Mouse (Mus musculus): ENCODE data around the gene 1190005I06Rik. TPM values are rescaled to one million over a fixed set of nuclear protein-coding genes. Genes with fewer than 3 reads are reported as not detected.

The 1190005I06Rik gene
- polyA plus RNA-seq, 1 experiment, result 0.69 TPM

DNA sequence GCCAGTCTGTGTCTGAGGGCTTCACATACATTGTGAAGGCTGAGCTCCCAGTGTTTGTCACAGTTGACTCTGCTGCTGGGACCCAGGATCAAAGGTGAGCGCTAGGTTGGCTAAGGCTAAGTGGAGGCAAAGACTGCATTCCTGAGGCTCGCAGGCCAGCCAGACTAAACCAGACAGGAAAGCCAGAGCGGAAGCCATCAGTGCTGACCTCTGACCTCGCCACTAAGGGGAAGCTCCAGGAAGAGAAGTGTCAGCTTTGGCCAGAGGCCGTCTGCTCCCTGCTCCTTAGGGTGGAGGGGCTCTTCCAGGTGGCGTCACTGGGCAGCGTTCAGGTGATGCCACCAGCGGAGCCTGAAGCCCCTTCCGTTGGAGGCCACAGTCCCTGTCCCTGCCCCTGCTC is 71.6 kb downstream of the 1190005I06Rik start:
- no peak for TF ChIP-seq GATA1 (IDR thresholded peaks at IDR 0.05; ENCODE audit: low read length)

DNA sequence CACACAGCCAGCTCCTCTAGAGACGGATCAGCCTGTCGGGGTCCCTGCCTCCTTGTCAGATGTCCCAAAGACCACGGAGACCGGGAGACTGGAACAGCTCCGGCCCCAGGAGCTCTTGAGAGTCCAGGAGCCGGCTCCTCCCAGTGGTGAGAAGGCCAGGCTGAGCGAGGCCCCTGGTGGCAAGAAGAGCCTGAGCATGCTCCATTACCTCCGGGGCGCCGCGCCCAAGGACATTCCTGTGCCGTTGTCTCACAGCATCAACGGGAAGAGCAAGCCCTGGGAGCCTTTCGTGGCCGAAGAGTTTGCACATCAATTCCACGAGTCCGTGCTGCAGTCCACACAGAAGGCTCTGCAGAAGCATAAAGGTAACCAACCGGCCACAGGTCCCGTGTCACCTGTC is 72.5 kb downstream of the 1190005I06Rik start:
- TF ChIP-seq GATA1 (IDR thresholded peaks at IDR 0.05; ENCODE audit: low read length), result no peak

DNA sequence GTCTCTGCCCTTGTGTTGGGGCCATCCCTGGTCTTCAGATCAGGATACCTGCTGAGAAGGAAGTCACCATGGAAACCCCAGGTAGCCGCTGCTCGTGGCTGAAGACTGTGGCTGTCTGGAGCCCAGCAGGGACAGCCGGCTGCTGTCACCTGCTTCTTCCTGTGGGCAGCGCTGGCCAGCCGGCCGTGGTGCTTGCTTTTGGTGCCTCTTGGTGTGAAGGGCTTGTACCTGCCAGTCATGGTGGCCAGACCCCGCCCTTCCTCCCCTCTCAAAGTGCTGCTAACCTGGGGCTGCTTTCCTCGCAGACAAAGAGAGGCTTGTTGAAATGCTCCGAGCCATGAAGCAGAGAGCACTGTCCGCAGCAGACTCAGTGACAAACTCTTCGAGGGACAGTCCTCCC is 73.6 kb downstream of the 1190005I06Rik start:
- no peak for TF ChIP-seq GATA1 (IDR thresholded peaks at IDR 0.05; ENCODE audit: low read length)

DNA sequence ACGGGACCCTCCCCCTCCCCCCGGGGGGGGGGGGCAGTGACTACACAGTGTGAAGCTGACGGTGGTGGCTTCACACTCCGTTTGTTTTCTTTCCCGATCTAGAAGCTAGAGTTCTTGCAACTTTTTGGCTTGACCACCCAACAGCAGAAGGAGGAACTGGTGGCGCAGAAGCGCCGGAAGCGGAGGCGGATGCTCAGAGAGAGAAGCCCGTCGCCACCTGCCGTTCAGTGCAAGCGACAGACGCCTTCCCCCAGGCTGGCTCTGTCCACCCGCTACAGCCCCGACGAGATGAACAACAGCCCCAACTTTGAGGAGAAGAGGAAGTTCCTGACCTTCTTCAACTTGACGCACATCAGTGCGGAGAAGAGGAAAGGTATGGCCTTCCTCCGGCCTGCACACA is 74.9 kb downstream of the 1190005I06Rik start:
- no peak for TF ChIP-seq GATA1 (IDR thresholded peaks at IDR 0.05; ENCODE audit: low read length)

DNA sequence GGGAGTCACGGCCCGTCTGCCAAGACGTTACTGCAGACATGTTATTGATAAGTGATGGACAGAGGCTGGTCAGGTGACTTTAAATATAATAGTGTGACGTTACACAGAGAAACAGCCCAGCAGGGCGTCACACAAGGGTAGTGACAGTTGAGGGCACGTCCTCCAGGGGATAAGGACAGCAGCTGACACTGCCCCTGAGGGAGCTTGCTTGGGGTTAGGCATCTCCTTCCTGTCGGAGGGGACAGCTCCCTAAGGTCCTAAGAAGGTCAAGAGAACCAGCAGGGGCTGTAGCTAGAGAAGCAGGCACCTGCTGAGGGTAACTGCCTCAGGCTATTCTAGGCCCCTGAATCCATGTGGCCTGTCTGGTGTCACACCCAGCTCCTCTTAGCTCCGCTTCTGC is 75.9 kb downstream of the 1190005I06Rik start:
- TF ChIP-seq GATA1 (IDR thresholded peaks at IDR 0.05; ENCODE audit: low read length), result no peak

DNA sequence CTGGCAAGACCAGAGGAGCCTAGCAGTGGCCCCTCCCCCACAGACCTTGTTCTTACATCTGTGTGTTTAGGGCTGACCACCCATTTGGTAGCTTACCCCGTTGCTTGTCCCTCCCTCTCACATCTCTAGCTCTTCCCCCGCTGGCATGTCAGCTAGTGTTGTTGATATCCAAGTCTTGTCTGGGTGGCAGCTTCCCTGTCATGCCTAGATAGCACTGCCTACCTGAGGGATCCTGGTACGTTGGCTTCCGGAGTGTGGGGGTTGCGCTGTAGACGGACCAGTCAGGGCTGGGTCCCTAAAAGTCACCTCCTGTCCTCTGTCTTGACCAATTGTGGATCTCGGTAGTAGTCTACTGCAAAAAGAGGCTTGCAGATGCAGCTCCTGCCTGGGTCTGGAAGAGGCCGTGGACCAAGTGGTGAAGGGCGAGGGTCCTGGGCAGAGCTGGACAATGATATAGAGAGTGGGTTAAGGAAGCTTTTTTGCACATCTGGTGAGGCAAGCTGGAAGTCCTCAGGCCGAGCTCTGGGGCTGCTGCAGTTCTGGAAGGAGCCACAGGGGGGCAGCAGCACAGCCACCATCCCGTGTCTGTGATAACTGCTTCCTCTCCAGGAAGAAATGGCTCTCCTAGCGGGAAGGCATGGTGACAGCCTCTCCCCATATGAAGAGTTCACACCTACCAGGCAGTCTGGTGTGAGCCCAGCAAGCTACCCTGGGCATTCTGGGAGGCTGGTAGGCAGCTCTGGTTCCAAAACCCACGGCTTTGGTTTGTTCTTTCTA is 77.3 kb downstream of the 1190005I06Rik start:
- no peak for TF ChIP-seq GATA1 (IDR thresholded peaks at IDR 0.05; ENCODE audit: low read length)

- no peak for TF ChIP-seq GATA1 (IDR thresholded peaks at IDR 0.05; ENCODE audit: low read length)
Observed at GRCm38 (mm10) chr8:120569123-120569522, 78.3 kb downstream of the 1190005I06Rik start.

DNA sequence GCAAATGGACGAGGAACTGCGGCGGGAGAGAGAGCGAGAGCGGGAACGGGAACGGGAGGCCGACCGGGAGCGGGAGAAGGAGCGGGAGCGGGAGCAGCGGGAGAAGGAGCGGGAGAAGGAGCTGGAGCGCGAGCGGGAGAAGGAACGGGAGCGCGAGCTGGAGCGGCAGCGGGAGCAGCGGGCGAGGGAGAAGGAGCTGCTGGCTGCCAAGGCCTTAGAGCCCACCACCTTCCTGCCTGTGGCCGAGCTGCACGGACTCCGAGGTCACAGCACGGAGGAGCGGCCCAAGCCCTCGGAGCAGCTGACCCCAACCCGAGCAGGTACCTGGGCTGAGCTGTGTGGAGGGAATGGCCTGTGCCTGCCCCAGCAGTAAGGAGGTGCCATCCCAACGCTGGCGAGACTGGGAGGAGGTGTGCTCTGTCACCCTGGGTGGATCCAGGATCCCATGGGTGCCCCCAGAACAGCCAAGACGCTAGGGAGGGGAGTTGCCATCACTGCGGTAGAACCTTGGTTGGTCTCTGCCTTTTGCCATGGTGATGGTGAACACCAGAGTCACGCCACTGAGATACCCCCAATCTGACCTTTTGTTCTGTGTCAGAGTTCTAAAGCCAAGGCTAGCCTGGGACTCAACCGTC is 79.2 kb downstream of the 1190005I06Rik start:
- TF ChIP-seq GATA1 (IDR thresholded peaks at IDR 0.05; ENCODE audit: low read length), result no peak

GRCm38 (mm10) chr8:120567731-120568130 is 79.7 kb downstream of the 1190005I06Rik start:
- no peak for TF ChIP-seq GATA1 (IDR thresholded peaks at IDR 0.05; ENCODE audit: low read length)

DNA sequence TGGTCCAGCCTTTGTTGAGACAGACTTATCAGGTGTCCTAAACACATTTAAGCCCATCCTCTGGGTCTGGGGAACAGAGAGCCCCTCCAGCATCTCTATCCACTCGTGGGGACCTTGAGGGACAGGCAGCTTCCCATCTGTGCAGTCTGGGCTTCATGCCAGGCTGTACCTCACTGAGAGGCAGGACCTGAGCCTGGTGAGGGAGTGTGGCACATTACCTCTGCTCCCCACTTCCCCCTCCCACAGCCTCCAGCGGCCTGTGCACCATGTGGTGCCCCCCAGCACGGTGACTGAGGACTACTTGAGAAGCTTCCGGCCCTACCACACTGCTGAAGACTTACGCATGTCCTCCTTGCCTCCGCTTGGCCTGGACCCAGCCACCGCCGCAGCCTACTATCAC is 80.8 kb downstream of the 1190005I06Rik start:
- no peak for TF ChIP-seq GATA1 (IDR thresholded peaks at IDR 0.05; ENCODE audit: low read length)

- TF ChIP-seq GATA1 (IDR thresholded peaks at IDR 0.05; ENCODE audit: low read length), result no peak
Observed at GRCm38 (mm10) chr8:120565151-120565711, 82.2 kb downstream of the 1190005I06Rik start.

- no peak for TF ChIP-seq GATA1 (IDR thresholded peaks at IDR 0.05; ENCODE audit: low read length)
Observed at GRCm38 (mm10) chr8:120563851-120564837, 83.3 kb downstream of the 1190005I06Rik start.

DNA sequence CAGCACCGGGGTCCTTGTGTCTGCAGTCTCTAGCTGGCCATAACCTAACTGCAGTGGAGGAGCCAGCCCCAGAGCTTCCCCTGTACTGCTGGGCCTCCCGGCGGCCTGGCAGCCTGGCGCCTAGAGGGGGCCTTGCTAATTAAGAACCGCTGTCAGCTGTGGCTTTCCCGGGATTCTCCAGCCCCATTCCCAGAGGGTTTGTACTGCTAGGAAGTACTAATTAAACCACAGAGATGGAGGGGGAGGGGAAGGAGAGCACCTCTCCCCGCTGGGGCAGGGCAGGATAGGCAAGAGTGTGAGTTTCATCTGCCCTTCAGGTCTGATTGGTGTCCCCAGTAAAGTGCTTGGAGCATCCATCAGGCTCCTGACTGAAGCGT is 84.1 kb downstream of the 1190005I06Rik start:
- TF ChIP-seq GATA1 (IDR thresholded peaks at IDR 0.05; ENCODE audit: low read length), result no peak

- TF ChIP-seq GATA1 (IDR thresholded peaks at IDR 0.05; ENCODE audit: low read length), result no peak
Observed at GRCm38 (mm10) chr8:120562680-120563347, 84.6 kb downstream of the 1190005I06Rik start.

All from G1E-ER4 (cell line).